ENCODE assay signal across 25 mouse cellular contexts in genomic region chr16:24423751-24424150, GRCm38 (mm10). TPM values are rescaled to one million over a fixed set of nuclear protein-coding genes. Genes with fewer than 3 reads are reported as not detected.
DNase-seq lines count a peak whose midpoint lies in the region; ATAC-seq lines count a peak whose summit lies in the region.
"Had no signal": no experiment of that assay in that cellular context is flagged by ENCODE, and none has a peak within 500 bp of the region (broad histone marks: within the 10 kb centered on the region; RNA-seq: fewer than 3 reads in every experiment).

No protein-coding gene starts in this region.

- no peak overlapping the region for H3K27ac ChIP-seq in forebrain, embryonic 13.5 days
- no peak overlapping the region for H3K27ac ChIP-seq in forebrain, embryonic 10.5 days
- H3K27ac ChIP-seq in heart, embryonic 13.5 days (replicated peaks): peak overlapping the region; percentile 87
- no peak overlapping the region for H3K27ac ChIP-seq in neural tube, embryonic 14.5 days (ENCODE audit: low read depth, low read length)
- no peak overlapping the region for H3K27ac ChIP-seq in neural tube, embryonic 15.5 days (replicated peaks)
- H3K27ac ChIP-seq: hindbrain, postnatal 0 days; limb, embryonic 10.5 days; midbrain, embryonic 13.5 days; neural tube, embryonic 13.5 days had no signal

- no peak overlapping the region for H3K4me3 ChIP-seq in forebrain, embryonic 13.5 days
- no peak overlapping the region for H3K4me3 ChIP-seq in forebrain, embryonic 10.5 days
- H3K4me3 ChIP-seq in heart, embryonic 13.5 days: no peak overlapping the region
- H3K4me3 ChIP-seq in neural tube, embryonic 14.5 days (ENCODE audit: low read depth, low read length): no peak overlapping the region
- no peak overlapping the region for H3K4me3 ChIP-seq in neural tube, embryonic 15.5 days (replicated peaks)
- H3K4me3 ChIP-seq: hindbrain, embryonic 10.5 days; kidney, embryonic 15.5 days; limb, embryonic 10.5 days; liver, embryonic 15.5 days; midbrain, embryonic 13.5 days; neural tube, embryonic 13.5 days had no signal

- 0 out of 2 replicates have a peak, but pooled peaks have one; percentile 43 for ATAC-seq in forebrain, embryonic 13.5 days
- ATAC-seq in heart, embryonic 13.5 days (ENCODE audit: extremely low read depth, insufficient number of reproducible peaks, low FRiP score, low TSS enrichment): no peak
- ATAC-seq in neural tube, embryonic 14.5 days (ENCODE audit: low read depth): 0 out of 2 replicates have a peak, but pooled peaks have one; percentile 31
- no peak for ATAC-seq in neural tube, embryonic 15.5 days (ENCODE audit: low FRiP score)
- ATAC-seq in megakaryocyte, adult 5-6 weeks (ENCODE audit: poor library complexity, severe bottlenecking): no peak
- ATAC-seq: hindbrain, postnatal 0 days; intestine, postnatal 0 days; lung, postnatal 0 days had no signal

- DNase-seq in forebrain, embryonic 10.5 days (ENCODE audit: extremely low spot score, low spot score): no peak
- DNase-seq in heart, postnatal 10 days: no peak
- DNase-seq: cerebellum, adult 11-12 months; cerebellum, postnatal 14 days; gastrocnemius, postnatal 10 days; kidney, postnatal 4 days; layer of hippocampus, adult 9-11 months; right cerebral cortex, postnatal 25 days; thymus, adult 18-20 months had no signal

- H3K4me1 ChIP-seq in forebrain, embryonic 13.5 days: peaks cover 29% of the 10 kb centered on the region
- H3K4me1 ChIP-seq in forebrain, embryonic 10.5 days: peaks cover 30% of the 10 kb centered on the region
- peaks cover 92% of the 10 kb centered on the region for H3K4me1 ChIP-seq in heart, embryonic 13.5 days
- H3K4me1 ChIP-seq in neural tube, embryonic 14.5 days (ENCODE audit: control insufficient read depth, insufficient read depth, low read length): no peaks in the 10 kb centered on the region
- H3K4me1 ChIP-seq in neural tube, embryonic 15.5 days: peaks cover 10% of the 10 kb centered on the region

- H3K9me3 ChIP-seq in forebrain, embryonic 13.5 days (replicated peaks): no peaks in the 10 kb centered on the region
- no peaks in the 10 kb centered on the region for H3K9me3 ChIP-seq in forebrain, embryonic 10.5 days
- no peaks in the 10 kb centered on the region for H3K9me3 ChIP-seq in heart, embryonic 13.5 days
- no peaks in the 10 kb centered on the region for H3K9me3 ChIP-seq in neural tube, embryonic 14.5 days (ENCODE audit: control insufficient read depth, low read length)
- H3K9me3 ChIP-seq in neural tube, embryonic 15.5 days (replicated peaks): no peaks in the 10 kb centered on the region
- H3K9me3 ChIP-seq: hindbrain, embryonic 10.5 days; kidney, embryonic 15.5 days; limb, embryonic 10.5 days; liver, embryonic 15.5 days; midbrain, embryonic 13.5 days; neural tube, embryonic 13.5 days had no signal

- WGBS in forebrain, embryonic 13.5 days: 81% methylated on average over 4 of the region's 4 CpGs
- WGBS in forebrain, embryonic 10.5 days: 82% methylated on average over 4 of the region's 4 CpGs
- WGBS in heart, embryonic 13.5 days: 52% methylated on average over 4 of the region's 4 CpGs
- 84% methylated on average over 4 of the region's 4 CpGs for WGBS in neural tube, embryonic 14.5 days
- WGBS in neural tube, embryonic 15.5 days: 83% methylated on average over 4 of the region's 4 CpGs

- intact Hi-C loops in heart, postnatal 10 days (cut with DNase I): no loop called here

- H3K27me3 ChIP-seq in forebrain, embryonic 13.5 days: no peaks in the 10 kb centered on the region
- H3K27me3 ChIP-seq in forebrain, embryonic 10.5 days (ENCODE audit: poor library complexity, severe bottlenecking): no peaks in the 10 kb centered on the region
- H3K27me3 ChIP-seq in heart, embryonic 13.5 days (replicated peaks): no peaks in the 10 kb centered on the region
- no peaks in the 10 kb centered on the region for H3K27me3 ChIP-seq in neural tube, embryonic 14.5 days (ENCODE audit: control insufficient read depth, insufficient read depth, low read length)
- no peaks in the 10 kb centered on the region for H3K27me3 ChIP-seq in neural tube, embryonic 15.5 days (replicated peaks)
- H3K27me3 ChIP-seq: CH12.LX; kidney, embryonic 15.5 days; liver, embryonic 15.5 days; midbrain, embryonic 13.5 days; neural tube, embryonic 13.5 days had no signal

- no peaks in the 10 kb centered on the region for H3K36me3 ChIP-seq in forebrain, embryonic 13.5 days (ENCODE audit: poor library complexity, severe bottlenecking)
- H3K36me3 ChIP-seq in forebrain, embryonic 10.5 days (replicated peaks): no peaks in the 10 kb centered on the region
- peaks cover 11% of the 10 kb centered on the region; the same call in 1 of the 2 replicates for H3K36me3 ChIP-seq in heart, embryonic 13.5 days
- no peaks in the 10 kb centered on the region for H3K36me3 ChIP-seq in neural tube, embryonic 14.5 days (ENCODE audit: control insufficient read depth, insufficient read depth, low read length)
- H3K36me3 ChIP-seq in neural tube, embryonic 15.5 days: no peaks in the 10 kb centered on the region
- H3K36me3 ChIP-seq: hindbrain, embryonic 10.5 days; kidney, embryonic 15.5 days; liver, embryonic 15.5 days; midbrain, embryonic 13.5 days; neural tube, embryonic 13.5 days had no signal

- no peak overlapping the region for H3K4me2 ChIP-seq in forebrain, embryonic 13.5 days
- H3K4me2 ChIP-seq in heart, embryonic 13.5 days: no peak overlapping the region
- no peak overlapping the region for H3K4me2 ChIP-seq in neural tube, embryonic 14.5 days (ENCODE audit: low read depth, low read length)
- H3K4me2 ChIP-seq in neural tube, embryonic 15.5 days: no peak overlapping the region
- H3K4me2 ChIP-seq: kidney, embryonic 15.5 days; liver, embryonic 15.5 days; midbrain, embryonic 13.5 days; neural tube, embryonic 13.5 days had no signal

- no peak overlapping the region for H3K9ac ChIP-seq in forebrain, embryonic 13.5 days
- peak overlapping the region; percentile 63 for H3K9ac ChIP-seq in heart, embryonic 13.5 days
- no peak overlapping the region for H3K9ac ChIP-seq in neural tube, embryonic 14.5 days (replicated peaks; ENCODE audit: low read depth, low read length)
- no peak overlapping the region for H3K9ac ChIP-seq in neural tube, embryonic 15.5 days (replicated peaks)
- H3K9ac ChIP-seq: kidney, embryonic 15.5 days; liver, embryonic 15.5 days; midbrain, embryonic 13.5 days; neural tube, embryonic 13.5 days had no signal

RNA-seq across cellular contexts. Expression of gene Lpp, which starts 30.4 kb away (rescaled TPM):
- polyA plus RNA-seq in forebrain, embryonic 13.5 days (2015; fragmentation: Nextera tagmentation; extraction: Ambion mirVana): 9.4 and 10.8 TPM in 2 replicates
- 27.3 and 27.9 TPM in 2 replicates for polyA plus RNA-seq in forebrain, embryonic 10.5 days (2016; fragmentation: Nextera tagmentation; extraction: Ambion mirVana)
- 37.9 and 39.8 TPM in 2 replicates for polyA plus RNA-seq in heart, embryonic 13.5 days (2015; fragmentation: Nextera tagmentation; extraction: Ambion mirVana)
- total RNA-seq in heart, postnatal 10 days (2021): 10 to 100 TPM; 58.8 TPM
- polyA plus RNA-seq in neural tube, embryonic 14.5 days (2014; fragmentation: Nextera tagmentation; extraction: Ambion mirVana): 7.0 and 14.7 TPM in 2 replicates
- polyA plus RNA-seq in neural tube, embryonic 15.5 days (2015; fragmentation: Nextera tagmentation; extraction: Ambion mirVana): 10.6 and 19.5 TPM in 2 replicates
- 5.1 and 5.3 TPM in 2 replicates for total RNA-seq in megakaryocyte, adult 5-6 weeks (2015)
- 3.1 and 3.7 TPM in 2 replicates for total RNA-seq in megakaryocyte, adult 5-6 weeks (2017)
- total RNA-seq: MEL had no signal

Comparison
In these comparisons a context has a peak if more than half of its experiments do, and no peak if none do; other contexts are left out.
1. ATAC-seq: peak in forebrain, embryonic 13.5 days (single experiment) and neural tube, embryonic 14.5 days (single experiment); none in heart, embryonic 13.5 days (single experiment), neural tube, embryonic 15.5 days (single experiment) and megakaryocyte, adult 5-6 weeks (single experiment).